Mouse (Mus musculus) olfactory bulb, adult 2 months (tissue): ENCODE results near the gene Abcb10.

Experiments
- CTCF ChIP-seq: fragments of 200-500 bp; IDR thresholded peaks from 2 replicates; pipeline ENCODE4 v1.5.1; 2012; ENCODE audit warnings: low read depth, mild to moderate bottlenecking, low read length, moderate library complexity; ENCODE audit not compliant: insufficient read depth
- POLR2A ChIP-seq: fragments of 200-500 bp; IDR thresholded peaks from 2 replicates; pipeline ENCODE4 v1.6.1; 2012; ENCODE audit warnings: mild to moderate bottlenecking, low read depth, low read length, moderate library complexity; ENCODE audit not compliant: insufficient read depth

- no peak for TF ChIP-seq POLR2A
- TF ChIP-seq CTCF: no peak
Observed at GRCm38 (mm10) chr8:123958130-123958529, 24.8 kb downstream of the Abcb10 start.
